Mouse (Mus musculus): ENCODE measurements at regions not wholly inside any gene's neighbourhood (a gene's known extent, or its start where the extent isn't known, plus 50 kb on each side); places are given as distances from the start of the nearest gene placed in this dataset.

- TF ChIP-seq CTCF (conservative IDR thresholded peaks at IDR 0.05; ENCODE audit: insufficient read depth, insufficient read length, low read depth, low read length) (no peak), POLR2A (IDR thresholded peaks at IDR 0.05; ENCODE audit: low read depth, low read length) (no peak)
Measured at GRCm38 (mm10) chr8:41472992-41473699, 56.3 kb upstream of the Frg1 start.

All from kidney, adult 2 months (tissue).